Mouse (Mus musculus): Measurements from ENCODE around the gene Gpd1. TPM values are rescaled to one million over a fixed set of nuclear protein-coding genes. Genes with fewer than 3 reads are reported as not detected.

Gpd1 gene
- polyA plus RNA-seq, 1 experiment from 2014 or later, result 0.55 TPM

DNA sequence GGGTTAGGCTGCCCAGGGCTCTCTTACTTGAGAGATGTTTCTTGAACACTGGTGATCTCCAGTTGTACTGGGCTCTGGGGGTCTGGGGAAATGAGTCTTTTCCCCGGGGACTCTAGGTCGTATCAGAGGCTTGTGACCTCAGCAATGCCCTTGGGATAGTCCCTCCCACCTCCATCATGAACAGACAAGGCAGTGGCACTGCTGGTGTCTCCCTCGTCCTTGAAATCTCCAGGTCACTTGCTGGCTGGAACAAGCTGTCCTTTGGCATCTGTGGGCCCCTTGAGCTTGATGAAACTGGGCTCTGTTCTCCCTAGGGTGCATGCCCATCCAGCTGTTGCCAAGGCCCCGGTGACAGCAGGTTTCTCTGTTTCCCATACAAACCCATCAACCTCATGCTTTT, 3.1 kb upstream of the Gpd1 start:
- Histone ChIP-seq H3K27me3 (no peaks in the 10 kb centered on the region), H3K4me3 (no peak overlapping the region), H3K9me3 (no peaks in the 10 kb centered on the region), H3K36me3 (peaks cover 74% of the 10 kb centered on the region), H3K4me1 (peaks cover 11% of the 10 kb centered on the region; the same call in 1 of the 2 replicates), H3K4me2 (replicated peaks) (no peak overlapping the region), H3K9ac (no peak overlapping the region), H3K27ac (peak overlapping the region; percentile 15; the same call in 1 of the 2 replicates)
- 72% methylated on average over 4 of the region's 4 CpGs for WGBS
- no peak for ATAC-seq (ENCODE audit: low FRiP score, low read depth)

DNA sequence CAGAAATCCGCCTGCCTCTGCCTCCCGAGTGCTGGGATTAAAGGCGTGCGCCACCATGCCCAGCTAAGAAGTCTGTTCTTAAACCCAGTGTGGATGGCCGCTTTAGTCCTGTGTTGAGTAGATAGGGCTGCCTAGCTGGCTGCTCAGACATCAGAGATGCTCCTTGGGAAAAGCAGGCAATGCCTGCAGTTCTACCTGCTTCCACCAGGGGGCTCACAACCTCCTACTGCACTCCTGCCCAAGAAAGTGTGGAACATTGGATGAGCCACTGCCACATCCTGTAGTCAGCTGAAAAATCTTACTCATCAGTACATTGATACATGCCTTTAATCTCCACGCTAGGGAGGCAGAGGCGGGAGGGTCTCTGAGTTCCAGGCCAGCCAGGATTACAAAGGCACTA, 2.5 kb upstream of the Gpd1 start:
- H3K9ac ChIP-seq, result no peak overlapping the region
- no peaks in the 10 kb centered on the region for H3K9me3 ChIP-seq
- H3K4me2 ChIP-seq (replicated peaks), result no peak overlapping the region
- peaks cover 68% of the 10 kb centered on the region for H3K36me3 ChIP-seq
- H3K27ac ChIP-seq, result no peak overlapping the region
- H3K27me3 ChIP-seq, result no peaks in the 10 kb centered on the region
- peak; percentile 22; the same call in 1 of the 2 replicates for ATAC-seq (ENCODE audit: low FRiP score, low read depth)
- 55% methylated on average over 7 of the region's 7 CpGs for WGBS
- H3K4me1 ChIP-seq, result peaks cover 11% of the 10 kb centered on the region; the same call in 1 of the 2 replicates
- no peak overlapping the region for H3K4me3 ChIP-seq

DNA sequence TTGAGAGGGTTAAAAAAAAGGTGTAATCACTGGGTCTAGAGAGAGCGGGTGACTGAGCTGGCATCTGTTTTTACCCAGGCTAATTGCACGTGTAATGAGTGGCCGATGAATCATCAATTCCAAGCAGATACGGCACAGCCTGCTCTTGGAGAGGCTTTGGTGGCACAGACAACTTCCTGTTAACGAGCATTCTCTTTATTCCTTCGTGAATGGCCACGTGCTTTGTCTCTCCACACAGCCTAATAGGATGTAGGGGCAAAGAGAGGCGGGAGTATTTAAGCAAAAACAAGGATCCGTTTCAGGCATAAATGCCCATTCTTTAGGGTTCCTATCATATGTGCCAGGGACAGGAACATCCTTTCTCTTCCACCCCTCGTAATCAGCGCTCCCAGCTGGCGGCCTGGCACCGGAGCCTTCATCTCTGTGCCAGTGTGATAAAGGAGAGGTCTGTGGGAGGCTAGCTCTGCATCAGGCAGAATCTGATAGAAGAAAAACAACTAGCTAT, 1.9 kb upstream of the Gpd1 start:
- Histone ChIP-seq H3K36me3 (peaks cover 63% of the 10 kb centered on the region), H3K27me3 (no peaks in the 10 kb centered on the region), H3K9me3 (no peaks in the 10 kb centered on the region), H3K4me3 (no peak overlapping the region), H3K4me2 (replicated peaks) (no peak overlapping the region), H3K9ac (no peak overlapping the region), H3K27ac (no peak overlapping the region), H3K4me1 (peaks cover 11% of the 10 kb centered on the region; the same call in 1 of the 2 replicates)
- WGBS, result 80% methylated on average over 13 of the region's 13 CpGs
- no peak for ATAC-seq (ENCODE audit: low FRiP score, low read depth)

DNA sequence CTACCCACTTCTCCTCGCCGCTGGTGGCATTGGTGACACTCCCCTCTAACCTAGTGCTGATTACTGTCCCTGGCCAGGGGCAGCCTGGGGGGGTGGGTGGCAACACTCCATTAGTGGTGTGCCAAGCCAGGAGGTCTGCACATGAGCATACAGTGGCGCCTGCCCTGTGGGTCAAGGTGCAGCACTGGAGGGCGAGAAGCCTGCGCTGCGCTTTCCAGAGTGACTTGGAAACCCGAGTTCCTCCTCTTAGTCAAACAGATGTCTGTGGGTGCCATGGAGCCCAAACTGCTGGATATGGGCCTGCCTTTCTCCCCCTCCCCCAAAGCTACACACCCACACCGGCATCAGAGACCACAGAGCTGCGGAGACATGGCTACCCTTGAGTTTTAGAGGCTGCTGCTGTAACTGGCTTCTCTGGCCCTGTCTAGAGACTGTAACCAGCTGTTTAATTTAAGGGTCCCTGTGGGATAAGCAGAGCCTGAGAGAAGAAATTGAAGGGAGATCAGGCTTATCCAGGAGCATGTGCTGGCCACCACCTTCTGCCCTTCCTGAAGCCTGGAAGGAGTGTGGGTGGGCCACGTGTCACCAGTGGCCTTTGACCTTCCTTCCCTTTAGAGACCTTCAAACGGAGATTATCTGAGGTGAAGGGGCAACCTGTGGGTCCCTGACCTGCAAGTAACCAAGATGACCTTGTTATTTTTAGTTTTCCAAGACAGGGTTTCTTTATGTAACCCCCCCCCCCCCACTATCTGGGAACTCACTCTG, 1.2 kb upstream of the Gpd1 start:
- no peaks in the 10 kb centered on the region for H3K9me3 ChIP-seq
- H3K4me1 ChIP-seq, result peaks cover 11% of the 10 kb centered on the region; the same call in 1 of the 2 replicates
- H3K4me3 ChIP-seq, result no peak overlapping the region
- 67% methylated on average over 11 of the region's 11 CpGs for WGBS
- ATAC-seq (ENCODE audit: low FRiP score, low read depth), result no peak
- no peak overlapping the region for H3K27ac ChIP-seq
- peaks cover 61% of the 10 kb centered on the region for H3K36me3 ChIP-seq
- no peak overlapping the region for H3K4me2 ChIP-seq (replicated peaks)
- no peaks in the 10 kb centered on the region for H3K27me3 ChIP-seq
- no peak overlapping the region for H3K9ac ChIP-seq

DNA sequence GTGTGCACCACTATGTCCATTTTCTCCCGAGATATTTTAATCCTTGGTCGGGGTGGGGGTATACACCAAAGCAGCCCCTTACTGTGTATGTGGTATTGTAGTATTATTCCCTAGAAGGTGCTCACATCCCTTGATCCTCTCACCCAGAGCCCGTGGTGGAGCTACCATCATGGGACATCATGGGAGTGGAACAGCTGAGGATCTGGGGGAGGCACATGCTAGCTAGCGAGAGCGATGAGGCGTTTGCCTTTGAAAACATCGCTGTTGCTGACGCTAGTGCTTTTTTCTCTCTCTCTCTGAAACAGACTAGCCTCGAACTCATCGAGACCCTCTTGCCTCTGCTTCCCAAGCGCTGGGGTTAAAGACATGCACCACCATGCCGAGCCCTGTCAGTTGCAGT, 501 bp upstream of the Gpd1 start:
- H3K27me3 ChIP-seq, result no peaks in the 10 kb centered on the region
- peaks cover 11% of the 10 kb centered on the region; the same call in 1 of the 2 replicates for H3K4me1 ChIP-seq
- no peak overlapping the region for H3K4me3 ChIP-seq
- WGBS, result 90% methylated on average over 12 of the region's 12 CpGs
- H3K36me3 ChIP-seq, result peaks cover 57% of the 10 kb centered on the region
- no peak overlapping the region for H3K9ac ChIP-seq
- no peak overlapping the region for H3K27ac ChIP-seq
- no peak for ATAC-seq (ENCODE audit: low FRiP score, low read depth)
- no peak overlapping the region for H3K4me2 ChIP-seq (replicated peaks)
- no peaks in the 10 kb centered on the region for H3K9me3 ChIP-seq

DNA sequence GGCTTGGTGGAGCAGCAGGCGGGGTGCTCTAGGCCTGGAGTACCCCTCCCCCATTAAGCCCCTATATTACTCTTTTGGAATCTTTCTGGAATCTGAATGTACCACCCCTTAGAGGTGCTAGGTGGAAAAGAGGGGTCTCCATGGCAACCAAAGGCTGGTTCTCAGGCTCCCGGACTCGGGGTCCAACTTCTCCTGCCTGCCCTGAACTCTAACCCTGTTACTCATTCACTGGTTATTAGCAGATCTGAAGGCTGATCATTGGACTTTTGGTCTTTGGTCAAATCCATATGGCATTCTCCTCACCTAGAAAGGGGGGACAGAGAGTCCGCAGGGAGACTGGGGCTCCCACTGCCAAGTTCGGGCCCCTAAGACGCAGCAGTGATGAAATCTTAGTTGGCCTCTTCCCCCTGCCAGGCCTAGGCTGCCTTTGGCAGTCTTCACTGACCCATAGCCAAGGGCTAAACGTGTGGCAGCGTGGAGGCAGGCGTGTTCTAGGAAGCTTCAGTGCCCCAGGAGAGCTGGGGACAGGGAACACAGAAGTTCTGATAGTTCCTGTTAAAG, 1.2 kb downstream of the Gpd1 start:
- no peak for ATAC-seq (ENCODE audit: low FRiP score, low read depth)
- H3K4me3 ChIP-seq, result no peak overlapping the region
- 91% methylated on average over 9 of the region's 9 CpGs for WGBS
- no peak overlapping the region for H3K27ac ChIP-seq
- H3K9me3 ChIP-seq, result no peaks in the 10 kb centered on the region
- H3K4me2 ChIP-seq (replicated peaks), result no peak overlapping the region
- H3K36me3 ChIP-seq, result peaks cover 46% of the 10 kb centered on the region
- H3K4me1 ChIP-seq, result peaks cover 17% of the 10 kb centered on the region
- H3K9ac ChIP-seq, result no peak overlapping the region
- H3K27me3 ChIP-seq, result no peaks in the 10 kb centered on the region

DNA sequence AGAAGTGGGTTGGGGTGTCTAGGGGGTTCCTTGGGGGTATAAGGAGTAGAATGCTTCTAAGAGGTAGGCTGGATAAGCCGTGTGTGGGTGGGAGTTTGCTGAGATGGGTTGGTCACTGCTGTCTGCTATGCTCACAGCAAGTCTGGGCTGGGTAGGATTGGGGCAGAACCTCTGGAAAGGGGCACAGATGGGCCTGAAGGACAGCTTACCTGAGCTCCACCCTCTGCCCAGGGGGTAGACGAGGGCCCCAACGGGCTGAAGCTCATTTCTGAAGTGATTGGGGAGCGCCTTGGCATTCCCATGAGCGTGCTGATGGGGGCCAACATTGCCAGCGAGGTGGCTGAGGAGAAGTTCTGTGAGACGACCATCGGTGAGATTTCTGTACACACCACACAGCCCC, 2.5 kb downstream of the Gpd1 start:
- H3K36me3 ChIP-seq, result peaks cover 35% of the 10 kb centered on the region
- ATAC-seq (ENCODE audit: low FRiP score, low read depth), result no peak

DNA sequence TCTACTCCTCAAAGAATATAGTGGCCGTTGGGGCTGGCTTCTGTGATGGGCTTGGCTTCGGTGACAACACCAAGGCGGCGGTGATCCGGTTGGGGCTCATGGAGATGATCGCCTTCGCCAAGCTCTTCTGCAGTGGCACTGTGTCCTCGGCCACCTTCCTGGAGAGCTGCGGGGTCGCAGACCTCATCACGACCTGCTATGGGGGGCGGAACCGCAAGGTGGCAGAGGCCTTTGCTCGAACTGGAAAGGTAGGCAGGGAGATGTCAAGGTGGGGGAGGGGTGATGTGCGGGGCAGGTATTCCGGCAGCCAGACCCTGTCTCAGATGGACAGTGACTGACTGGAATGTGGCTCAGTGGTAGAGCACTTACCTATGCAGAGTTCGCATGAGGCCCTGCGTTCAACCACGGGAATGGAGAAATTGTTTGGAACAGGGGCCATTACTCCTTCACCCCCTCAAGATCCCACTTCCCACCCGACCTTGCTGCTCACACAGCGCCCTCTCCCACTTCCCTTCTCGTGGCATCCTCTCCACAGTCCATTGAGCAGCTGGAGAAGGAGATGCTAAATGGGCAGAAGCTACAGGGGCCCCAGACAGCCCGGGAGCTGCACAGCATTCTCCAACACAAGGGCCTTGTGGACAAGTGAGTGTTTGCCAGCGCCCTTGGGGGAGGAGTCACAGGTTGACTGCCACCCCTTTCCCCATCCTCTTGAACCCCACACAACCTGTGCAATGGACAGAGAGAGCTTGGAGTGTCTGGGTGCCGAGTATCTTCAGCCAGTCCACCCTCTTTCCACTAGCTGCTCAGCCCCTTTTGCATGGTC, 4.8 kb downstream of the Gpd1 start:
- H3K4me2 ChIP-seq (replicated peaks), result no peak overlapping the region
- H3K4me3 ChIP-seq, result no peak overlapping the region
- no peaks in the 10 kb centered on the region for H3K27me3 ChIP-seq
- WGBS, result 80% methylated on average over 25 of the region's 25 CpGs
- H3K36me3 ChIP-seq, result peaks cover 27% of the 10 kb centered on the region
- ATAC-seq (ENCODE audit: low FRiP score, low read depth), result no peak
- H3K9ac ChIP-seq, result no peak overlapping the region
- no peaks in the 10 kb centered on the region for H3K9me3 ChIP-seq
- H3K4me1 ChIP-seq, result peaks cover 27% of the 10 kb centered on the region
- H3K27ac ChIP-seq, result no peak overlapping the region

More for the DNA sequence above, 2.5 kb downstream of the Gpd1 start:
- H3K27me3 ChIP-seq, result no peaks in the 10 kb centered on the region
- WGBS, result 76% methylated on average over 8 of the region's 8 CpGs
- no peaks in the 10 kb centered on the region for H3K9me3 ChIP-seq
- H3K4me1 ChIP-seq, result peaks cover 30% of the 10 kb centered on the region
- H3K4me3 ChIP-seq, result no peak overlapping the region
- peak overlapping the region; percentile 35; the same call in 1 of the 2 replicates for H3K9ac ChIP-seq
- no peak overlapping the region for H3K4me2 ChIP-seq (replicated peaks)
- no peak overlapping the region for H3K27ac ChIP-seq

DNA sequence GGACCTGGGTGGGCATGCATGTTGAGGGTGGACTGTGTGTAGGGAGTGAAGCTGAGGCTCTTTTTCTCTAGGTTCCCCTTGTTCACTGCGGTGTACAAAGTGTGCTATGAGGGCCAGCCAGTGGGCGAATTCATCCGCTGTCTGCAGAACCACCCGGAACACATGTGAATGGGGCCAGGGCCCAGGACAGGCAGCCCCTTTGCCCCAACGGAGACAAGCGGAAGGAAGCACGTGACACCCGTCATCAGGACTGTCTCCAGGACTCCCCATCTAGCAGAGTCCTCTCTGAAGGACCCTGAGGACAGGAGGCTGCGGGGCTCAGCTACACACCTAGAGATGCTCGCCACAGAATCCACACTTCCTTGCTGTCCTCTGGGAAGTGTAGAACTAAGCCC, 5.8 kb downstream of the Gpd1 start:
- H3K36me3 ChIP-seq, result peaks cover 33% of the 10 kb centered on the region
- no peak for ATAC-seq (ENCODE audit: low FRiP score, low read depth)
- peaks cover 27% of the 10 kb centered on the region for H3K4me1 ChIP-seq
- WGBS, result 79% methylated on average over 10 of the region's 10 CpGs
- no peaks in the 10 kb centered on the region for H3K27me3 ChIP-seq
- H3K4me3 ChIP-seq, result no peak overlapping the region
- no peak overlapping the region for H3K27ac ChIP-seq
- 0 out of 2 replicates have a peak overlapping the region, but pooled peaks have one; percentile 35 for H3K9ac ChIP-seq
- no peaks in the 10 kb centered on the region for H3K9me3 ChIP-seq
- H3K4me2 ChIP-seq (replicated peaks), result no peak overlapping the region

DNA sequence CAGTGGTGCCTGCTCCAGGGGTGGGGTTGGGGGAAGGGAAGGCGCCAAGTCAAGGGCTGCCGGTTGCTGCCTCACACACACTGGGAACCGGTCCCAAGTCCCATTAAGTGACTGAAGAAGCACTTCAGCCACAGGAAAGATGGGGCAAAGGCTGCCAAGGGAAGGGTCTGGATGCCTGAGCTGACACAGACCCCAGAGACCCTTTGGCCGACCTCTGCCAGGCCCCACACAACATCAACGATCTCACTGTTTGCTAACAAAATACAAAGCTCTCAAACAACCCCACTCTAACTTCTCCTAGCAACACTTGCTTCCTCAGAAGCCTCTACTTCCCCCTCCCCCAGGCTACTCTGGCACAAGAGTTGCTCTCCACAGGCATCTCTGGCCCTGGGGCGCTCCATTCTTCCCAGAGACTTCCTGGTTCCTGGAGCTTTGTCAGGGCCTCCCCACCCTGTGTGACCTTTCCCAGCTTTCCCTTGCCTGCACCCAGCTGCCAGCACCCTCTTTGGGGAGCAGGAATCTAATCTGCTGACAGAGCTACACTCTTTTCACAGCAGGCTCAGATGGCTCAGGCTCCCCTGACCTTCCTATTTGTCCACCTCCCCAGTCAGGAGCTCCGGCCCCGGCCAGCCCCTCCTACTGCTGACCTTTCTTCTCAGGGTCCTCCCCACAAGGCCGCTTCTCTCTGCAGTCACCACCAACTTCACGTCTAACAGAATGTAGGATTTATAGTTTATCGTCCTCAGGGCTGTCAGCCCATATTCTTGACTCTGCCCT, 6.4 kb downstream of the Gpd1 start:
- 36% methylated on average over 11 of the region's 11 CpGs for WGBS
- H3K4me3 ChIP-seq, result no peak overlapping the region
- H3K4me2 ChIP-seq (replicated peaks), result peak overlapping the region; percentile 70
- H3K36me3 ChIP-seq, result peaks cover 33% of the 10 kb centered on the region
- no peaks in the 10 kb centered on the region for H3K9me3 ChIP-seq
- no peaks in the 10 kb centered on the region for H3K27me3 ChIP-seq
- no peak for ATAC-seq (ENCODE audit: low FRiP score, low read depth)
- H3K27ac ChIP-seq, result peak overlapping the region; percentile 61
- H3K9ac ChIP-seq, result 0 out of 2 replicates have a peak overlapping the region, but pooled peaks have one; percentile 35
- peaks cover 27% of the 10 kb centered on the region for H3K4me1 ChIP-seq

DNA sequence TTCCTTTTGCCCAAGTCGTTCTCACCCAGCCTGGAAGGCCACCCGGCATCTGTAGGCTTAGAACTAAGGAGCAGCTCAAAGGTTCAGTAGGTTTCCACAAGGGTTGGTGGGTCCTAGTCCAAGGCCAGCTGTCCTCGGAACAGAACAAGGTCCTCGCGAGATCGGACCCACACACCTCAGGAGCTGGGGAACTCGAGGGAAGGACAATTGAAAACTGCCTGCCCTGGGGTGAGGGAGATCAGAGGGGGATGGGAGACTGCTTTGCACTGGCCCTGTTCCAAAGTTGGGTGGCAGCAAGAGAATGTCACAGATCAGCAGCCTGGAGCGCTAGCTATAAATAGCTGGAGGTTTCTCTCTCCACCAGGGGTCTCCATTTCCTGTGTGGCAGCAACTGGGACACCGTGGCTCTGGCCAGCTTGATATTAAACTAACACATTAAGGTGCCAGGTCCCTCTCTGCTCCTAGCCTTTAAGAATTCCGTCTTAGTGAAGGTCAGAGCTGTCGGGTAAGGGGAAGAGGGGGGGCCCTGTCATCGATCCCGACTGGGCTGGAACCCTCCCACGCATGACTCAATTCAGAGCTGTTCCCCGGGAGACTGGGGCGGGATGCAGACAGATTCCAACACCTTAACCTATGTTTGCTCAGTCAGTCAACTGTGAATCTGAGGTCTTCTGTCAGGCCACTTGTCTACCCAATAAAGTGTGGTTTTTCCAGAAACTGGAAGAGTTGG, 7.1 kb downstream of the Gpd1 start:
- peaks cover 5% of the 10 kb centered on the region for H3K9me3 ChIP-seq
- H3K4me1 ChIP-seq, result peaks cover 27% of the 10 kb centered on the region
- peak overlapping the region; percentile 70 for H3K4me2 ChIP-seq (replicated peaks)
- peak overlapping the region; percentile 61 for H3K27ac ChIP-seq
- H3K36me3 ChIP-seq, result peaks cover 37% of the 10 kb centered on the region
- H3K27me3 ChIP-seq, result no peaks in the 10 kb centered on the region
- ATAC-seq (ENCODE audit: low FRiP score, low read depth), result 0 out of 2 replicates have a peak, but pooled peaks have one; percentile 3
- H3K4me3 ChIP-seq, result peak overlapping the region; percentile 96
- H3K9ac ChIP-seq, result peak overlapping the region; percentile 48; the same call in 1 of the 2 replicates
- 15% methylated on average over 16 of the region's 16 CpGs for WGBS
